Mouse (Mus musculus): ENCODE results near the gene Lmntd2. TPM values are rescaled to one million over a fixed set of nuclear protein-coding genes. Genes with fewer than 3 reads are reported as not detected.

Gene Lmntd2
- polyA plus RNA-seq, 1 experiment, result 6.6 TPM

DNA sequence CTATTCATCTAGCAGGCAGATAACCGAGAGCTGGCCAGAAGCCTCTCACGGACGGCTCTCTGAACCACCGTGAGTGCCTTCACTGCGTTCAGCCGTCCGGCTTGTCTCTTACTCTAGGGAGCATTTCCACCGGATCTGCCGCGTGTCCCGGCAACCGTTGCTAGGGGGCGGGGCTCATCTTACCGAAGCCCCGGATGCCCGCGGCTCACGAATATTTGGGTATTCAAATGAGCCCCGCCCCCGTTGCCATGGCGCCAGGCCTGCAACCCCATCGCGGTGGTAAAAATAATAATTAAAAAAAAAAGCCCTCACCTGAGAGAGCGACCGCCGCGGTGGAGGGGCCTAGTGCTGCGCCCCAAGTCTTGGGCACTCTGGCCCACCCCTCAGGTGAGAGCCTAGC is 19.1 kb downstream of the Lmntd2 start:
- H3K9me3 ChIP-seq (replicated peaks; ENCODE audit: control insufficient read depth, insufficient read depth, low read length, poor library complexity, severe bottlenecking), result no peaks in the 10 kb centered on the region
- peak overlapping the region; percentile 50 for H3K9ac ChIP-seq (ENCODE audit: low read depth, poor library complexity, severe bottlenecking)
- no peaks in the 10 kb centered on the region for H3K27me3 ChIP-seq (ENCODE audit: control insufficient read depth, insufficient read depth, low read length, poor library complexity, severe bottlenecking)
- no peak for TF ChIP-seq POLR2A (IDR thresholded peaks at IDR 0.05; ENCODE audit: insufficient read depth, low read length)
- no peak for TF ChIP-seq EP300 (IDR thresholded peaks at IDR 0.05; ENCODE audit: insufficient read depth, low read depth, low read length)
- TF ChIP-seq CTCF (IDR thresholded peaks at IDR 0.05; ENCODE audit: low read depth, low read length), result no peak
- H3K4me3 ChIP-seq (ENCODE audit: low read depth, low read length), result peak overlapping the region; percentile 82
- no peak overlapping the region for H3K27ac ChIP-seq (ENCODE audit: insufficient read depth, low read length)
- peaks cover 7% of the 10 kb centered on the region for H3K4me1 ChIP-seq (ENCODE audit: control insufficient read depth, insufficient read depth, low read length)
- peaks cover 11% of the 10 kb centered on the region for H3K36me3 ChIP-seq (ENCODE audit: control insufficient read depth, insufficient read depth, low read length, poor library complexity, severe bottlenecking)

DNA sequence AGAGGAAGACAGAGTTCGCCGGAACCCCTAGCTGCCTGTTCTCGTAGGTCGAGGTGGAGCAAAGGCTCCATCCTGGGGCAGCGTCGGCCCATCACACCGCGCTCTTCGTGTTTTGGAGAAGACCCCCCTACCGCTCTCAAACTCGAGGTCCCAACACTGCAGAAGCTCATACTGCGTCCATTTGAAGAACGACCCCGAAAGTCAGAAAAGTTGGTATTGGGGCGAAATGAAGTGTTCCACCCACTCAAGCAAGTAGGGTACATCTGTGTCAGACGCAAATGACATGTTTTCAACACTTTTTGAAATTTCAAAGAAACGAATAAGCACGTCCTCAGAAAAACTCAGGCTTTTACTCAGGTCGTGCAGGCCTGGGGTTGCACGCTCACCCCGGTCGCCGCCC is 19.5 kb downstream of the Lmntd2 start:
- Histone ChIP-seq H3K27me3 (ENCODE audit: control insufficient read depth, insufficient read depth, low read length, poor library complexity, severe bottlenecking) (no peaks in the 10 kb centered on the region), H3K4me1 (ENCODE audit: control insufficient read depth, insufficient read depth, low read length) (peaks cover 7% of the 10 kb centered on the region), H3K36me3 (ENCODE audit: control insufficient read depth, insufficient read depth, low read length, poor library complexity, severe bottlenecking) (peaks cover 13% of the 10 kb centered on the region), H3K9ac (ENCODE audit: low read depth, poor library complexity, severe bottlenecking) (peak overlapping the region; percentile 50), H3K27ac (ENCODE audit: insufficient read depth, low read length) (peak overlapping the region; percentile 18; the same call in 1 of the 2 replicates), H3K9me3 (replicated peaks; ENCODE audit: control insufficient read depth, insufficient read depth, low read length, poor library complexity, severe bottlenecking) (no peaks in the 10 kb centered on the region), H3K4me3 (ENCODE audit: low read depth, low read length) (peak overlapping the region; percentile 82)
- no peak for TF ChIP-seq CTCF (IDR thresholded peaks at IDR 0.05; ENCODE audit: low read depth, low read length)

GRCm38 (mm10) chr7:141193948-141194347 is 19.9 kb downstream of the Lmntd2 start, which contains the start of the genes Hras and Lrrc56:
Hras (minus strand) TSS chr7:141194005.
Lrrc56 (plus strand) TSS chr7:141194157.
- H3K9ac ChIP-seq (ENCODE audit: low read depth, poor library complexity, severe bottlenecking), result peak within 1 kb of the TSS; percentile 90
- no peak for TF ChIP-seq EP300 (IDR thresholded peaks at IDR 0.05; ENCODE audit: insufficient read depth, low read depth, low read length)
- TF ChIP-seq CTCF (IDR thresholded peaks at IDR 0.05; ENCODE audit: low read depth, low read length), result no peak
- TF ChIP-seq POLR2A (IDR thresholded peaks at IDR 0.05; ENCODE audit: insufficient read depth, low read length), result peak; percentile 82
- H3K27ac ChIP-seq (ENCODE audit: insufficient read depth, low read length), result peak within 1 kb of the TSS; percentile 34; the same call in 1 of the 2 replicates
- peaks cover 13% of the 10 kb centered on the region for H3K36me3 ChIP-seq (ENCODE audit: control insufficient read depth, insufficient read depth, low read length, poor library complexity, severe bottlenecking)
- peaks cover 7% of the 10 kb centered on the region for H3K4me1 ChIP-seq (ENCODE audit: control insufficient read depth, insufficient read depth, low read length)
- H3K27me3 ChIP-seq (ENCODE audit: control insufficient read depth, insufficient read depth, low read length, poor library complexity, severe bottlenecking), result no peaks in the 10 kb centered on the region
- H3K9me3 ChIP-seq (replicated peaks; ENCODE audit: control insufficient read depth, insufficient read depth, low read length, poor library complexity, severe bottlenecking), result no peaks in the 10 kb centered on the region
- H3K4me3 ChIP-seq (ENCODE audit: low read depth, low read length), result peak within 1 kb of the TSS; percentile 93

- H3K9me3 ChIP-seq (replicated peaks; ENCODE audit: control insufficient read depth, insufficient read depth, low read length, poor library complexity, severe bottlenecking), result no peaks in the 10 kb centered on the region
- peak overlapping the region; percentile 90 for H3K9ac ChIP-seq (ENCODE audit: low read depth, poor library complexity, severe bottlenecking)
- H3K4me1 ChIP-seq (ENCODE audit: control insufficient read depth, insufficient read depth, low read length), result peaks cover 7% of the 10 kb centered on the region
- no peak for TF ChIP-seq POLR2A (IDR thresholded peaks at IDR 0.05; ENCODE audit: insufficient read depth, low read length)
- no peak for TF ChIP-seq CTCF (IDR thresholded peaks at IDR 0.05; ENCODE audit: low read depth, low read length)
- TF ChIP-seq EP300 (IDR thresholded peaks at IDR 0.05; ENCODE audit: insufficient read depth, low read depth, low read length), result no peak
- peak overlapping the region; percentile 93 for H3K4me3 ChIP-seq (ENCODE audit: low read depth, low read length)
- H3K27ac ChIP-seq (ENCODE audit: insufficient read depth, low read length), result peak overlapping the region; percentile 34; the same call in 1 of the 2 replicates
- H3K27me3 ChIP-seq (ENCODE audit: control insufficient read depth, insufficient read depth, low read length, poor library complexity, severe bottlenecking), result no peaks in the 10 kb centered on the region
- H3K36me3 ChIP-seq (ENCODE audit: control insufficient read depth, insufficient read depth, low read length, poor library complexity, severe bottlenecking), result peaks cover 13% of the 10 kb centered on the region
Measured at GRCm38 (mm10) chr7:141193348-141193856, 20.5 kb downstream of the Lmntd2 start.

- H3K27ac ChIP-seq (ENCODE audit: insufficient read depth, low read length), result peak overlapping the region; percentile 34; the same call in 1 of the 2 replicates
- peaks cover 7% of the 10 kb centered on the region for H3K4me1 ChIP-seq (ENCODE audit: control insufficient read depth, insufficient read depth, low read length)
Measured at GRCm38 (mm10) chr7:141192776-141193347, 21.0 kb downstream of the Lmntd2 start.

More at GRCm38 (mm10) chr7:141192776-141193347, 21.0 kb downstream of the Lmntd2 start:
- H3K9ac ChIP-seq (ENCODE audit: low read depth, poor library complexity, severe bottlenecking), result peak overlapping the region; percentile 90
- H3K4me3 ChIP-seq (ENCODE audit: low read depth, low read length), result peak overlapping the region; percentile 93
- no peak for TF ChIP-seq EP300 (IDR thresholded peaks at IDR 0.05; ENCODE audit: insufficient read depth, low read depth, low read length)
- no peak for TF ChIP-seq POLR2A (IDR thresholded peaks at IDR 0.05; ENCODE audit: insufficient read depth, low read length)
- no peak for TF ChIP-seq CTCF (IDR thresholded peaks at IDR 0.05; ENCODE audit: low read depth, low read length)
- no peaks in the 10 kb centered on the region for H3K9me3 ChIP-seq (replicated peaks; ENCODE audit: control insufficient read depth, insufficient read depth, low read length, poor library complexity, severe bottlenecking)
- H3K27me3 ChIP-seq (ENCODE audit: control insufficient read depth, insufficient read depth, low read length, poor library complexity, severe bottlenecking), result no peaks in the 10 kb centered on the region
- H3K36me3 ChIP-seq (ENCODE audit: control insufficient read depth, insufficient read depth, low read length, poor library complexity, severe bottlenecking), result peaks cover 13% of the 10 kb centered on the region
